In the genomic region with DNA sequence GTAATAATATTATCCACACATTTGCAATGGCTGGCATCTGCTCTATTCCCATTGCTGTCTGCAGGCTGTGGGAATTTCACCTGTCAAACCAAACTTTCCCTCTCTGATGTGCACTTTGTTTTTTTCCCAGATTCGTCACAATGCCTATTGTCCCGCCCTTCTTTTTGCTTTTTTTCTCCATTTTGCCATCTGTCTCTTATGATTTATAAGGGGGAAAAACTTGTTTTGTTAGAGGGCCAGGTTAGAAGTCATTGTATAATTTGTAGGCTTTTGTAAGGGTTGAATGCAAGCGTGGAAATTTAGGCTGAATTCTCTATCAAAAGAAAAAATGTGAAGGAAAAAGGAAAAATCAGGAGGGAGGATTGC, we compare ENCODE assay signal across 17 mouse cellular contexts. TPM values are rescaled to one million over a fixed set of nuclear protein-coding genes. Genes with fewer than 3 reads are reported as not detected.
DNase-seq lines count a peak whose midpoint lies in the region; ATAC-seq lines count a peak whose summit lies in the region.
"Had no signal": no experiment of that assay in that cellular context is flagged by ENCODE, and none has a peak within 500 bp of the region (broad histone marks: within the 10 kb centered on the region; RNA-seq: fewer than 3 reads in every experiment).

No protein-coding gene starts in this region.

- peak; percentile 41 for DNase-seq in forebrain, embryonic 11.5 days (ENCODE audit: low spot score)
- DNase-seq in gastrocnemius, postnatal 14 days = no peak
- no peak for DNase-seq in left cerebral cortex, adult 9 months (ENCODE audit: low spot score in 2 of 2)
- no peak for DNase-seq in embryo, embryonic 10 days (ENCODE audit: low spot score)
- DNase-seq: adrenal gland, postnatal 14 days; cerebellum, adult 2 months; liver, postnatal 0 days; right cerebral cortex, postnatal 25 days had no signal

- peak overlapping the region; percentile 75 for H3K9ac ChIP-seq in forebrain, embryonic 11.5 days (ENCODE audit: low read length)
- peak overlapping the region; percentile 61 for H3K9ac ChIP-seq in forebrain, embryonic 15.5 days (replicated peaks)
- no peak overlapping the region for H3K9ac ChIP-seq in hindbrain, embryonic 16.5 days (ENCODE audit: low read depth, low read length)
- no peak overlapping the region for H3K9ac ChIP-seq in neural tube, embryonic 12.5 days
- H3K9ac ChIP-seq: liver, postnatal 0 days had no signal

- no peaks in the 10 kb centered on the region for H3K36me3 ChIP-seq in forebrain, embryonic 11.5 days (ENCODE audit: control insufficient read depth, insufficient read depth, low read length)
- H3K36me3 ChIP-seq in forebrain, embryonic 15.5 days = no peaks in the 10 kb centered on the region
- H3K36me3 ChIP-seq in hindbrain, embryonic 16.5 days (ENCODE audit: control insufficient read depth, insufficient read depth, low read length) = no peaks in the 10 kb centered on the region
- no peaks in the 10 kb centered on the region for H3K36me3 ChIP-seq in neural tube, embryonic 12.5 days

- peaks cover 13% of the 10 kb centered on the region for H3K4me1 ChIP-seq in forebrain, embryonic 11.5 days (replicated peaks; ENCODE audit: control insufficient read depth, insufficient read depth, low read length)
- peaks cover 48% of the 10 kb centered on the region for H3K4me1 ChIP-seq in forebrain, embryonic 15.5 days
- H3K4me1 ChIP-seq in hindbrain, embryonic 16.5 days (ENCODE audit: control insufficient read depth, insufficient read depth, low read depth, low read length) = peaks cover 21% of the 10 kb centered on the region
- peaks cover 23% of the 10 kb centered on the region for H3K4me1 ChIP-seq in neural tube, embryonic 12.5 days

- H3K4me3 ChIP-seq in forebrain, embryonic 11.5 days (ENCODE audit: low read depth, low read length) = peak overlapping the region; percentile 53
- H3K4me3 ChIP-seq in forebrain, embryonic 15.5 days = peak overlapping the region; percentile 64
- no peak overlapping the region; the same call in 1 of the 2 replicates for H3K4me3 ChIP-seq in hindbrain, embryonic 16.5 days (ENCODE audit: low read length)
- peak overlapping the region; percentile 54; the same call in 1 of the 2 replicates for H3K4me3 ChIP-seq in neural tube, embryonic 12.5 days
- H3K4me3 ChIP-seq: myocyte had no signal

- H3K27me3 ChIP-seq in forebrain, embryonic 11.5 days (ENCODE audit: control insufficient read depth, insufficient read depth, low read length) = peaks cover 78% of the 10 kb centered on the region
- H3K27me3 ChIP-seq in forebrain, embryonic 15.5 days = peaks cover 20% of the 10 kb centered on the region
- peaks cover 24% of the 10 kb centered on the region for H3K27me3 ChIP-seq in hindbrain, embryonic 16.5 days (replicated peaks; ENCODE audit: control insufficient read depth, insufficient read depth, low read length)
- peaks cover 67% of the 10 kb centered on the region for H3K27me3 ChIP-seq in neural tube, embryonic 12.5 days (replicated peaks)

- intact Hi-C loops in gastrocnemius, postnatal 14 days (cut with DNase I; ENCODE audit: low total_unique reads) = loop anchor here (5.0 kb wide), 1 partner anchor 312 kb away; no protein-coding TSS in a partner anchor

- H3K4me2 ChIP-seq in forebrain, embryonic 11.5 days (ENCODE audit: low read depth, low read length, severe bottlenecking) = peak overlapping the region; percentile 71; the same call in 1 of the 2 replicates
- H3K4me2 ChIP-seq in forebrain, embryonic 15.5 days (replicated peaks) = peak overlapping the region; percentile 59
- peak overlapping the region; percentile 93 for H3K4me2 ChIP-seq in hindbrain, embryonic 16.5 days (ENCODE audit: low read length)
- H3K4me2 ChIP-seq in neural tube, embryonic 12.5 days (replicated peaks) = peak overlapping the region; percentile 85

- ATAC-seq in forebrain, embryonic 11.5 days (replicated peaks; ENCODE audit: low FRiP score) = no peak
- no peak for ATAC-seq in forebrain, embryonic 15.5 days (replicated peaks)
- ATAC-seq in hindbrain, embryonic 16.5 days = no peak
- ATAC-seq in neural tube, embryonic 12.5 days (ENCODE audit: low FRiP score, low read depth) = no peak

- 6% methylated on average over 3 of the region's 3 CpGs for WGBS in forebrain, embryonic 11.5 days
- 2% methylated on average over 3 of the region's 3 CpGs for WGBS in forebrain, embryonic 15.5 days
- 1% methylated on average over 3 of the region's 3 CpGs for WGBS in hindbrain, embryonic 16.5 days
- 2% methylated on average over 3 of the region's 3 CpGs for WGBS in neural tube, embryonic 12.5 days

- H3K9me3 ChIP-seq in forebrain, embryonic 11.5 days (ENCODE audit: control insufficient read depth, low read length) = no peaks in the 10 kb centered on the region
- H3K9me3 ChIP-seq in forebrain, embryonic 15.5 days = no peaks in the 10 kb centered on the region
- no peaks in the 10 kb centered on the region for H3K9me3 ChIP-seq in hindbrain, embryonic 16.5 days (ENCODE audit: control insufficient read depth, low read length)
- no peaks in the 10 kb centered on the region for H3K9me3 ChIP-seq in neural tube, embryonic 12.5 days

- H3K27ac ChIP-seq in forebrain, embryonic 11.5 days (ENCODE audit: low read depth, low read length) = peak overlapping the region; percentile 89; the same call in 1 of the 2 replicates
- H3K27ac ChIP-seq in forebrain, embryonic 15.5 days (replicated peaks) = peak overlapping the region; percentile 91
- no peak overlapping the region for H3K27ac ChIP-seq in hindbrain, embryonic 16.5 days (ENCODE audit: low read depth, low read length)
- H3K27ac ChIP-seq in neural tube, embryonic 12.5 days = no peak overlapping the region
- H3K27ac ChIP-seq: heart, adult 2 months; kidney, postnatal 0 days; macrophage had no signal

RNA-seq across cellular contexts. Expression of gene Neurog2, which starts 2.0 kb away (rescaled TPM):
- 88.6 and 94.4 TPM in 2 replicates for polyA plus RNA-seq in forebrain, embryonic 11.5 days (2014; fragmentation: Nextera tagmentation; extraction: Ambion mirVana)
- 89.7 and 111 TPM in 2 replicates for polyA plus RNA-seq in forebrain, embryonic 15.5 days (2015; fragmentation: Nextera tagmentation; extraction: Ambion mirVana)
- 2.4 and 3.4 TPM in 2 replicates for polyA plus RNA-seq in hindbrain, embryonic 16.5 days (2015; fragmentation: Nextera tagmentation; extraction: Ambion mirVana)
- 49.6 and 55.8 TPM in 2 replicates for polyA plus RNA-seq in neural tube, embryonic 12.5 days (2016; fragmentation: Nextera tagmentation; extraction: Ambion mirVana)
- not detected for total RNA-seq in gastrocnemius, postnatal 14 days (2021)
- total RNA-seq: adrenal gland, postnatal 14 days; heart, adult 2 months had no signal
- polyA plus RNA-seq: heart, adult 2 months; heart, postnatal 0 days; intestine, embryonic 14.5 days; kidney, postnatal 0 days; liver, postnatal 0 days; macrophage; myocyte had no signal

Comparison
In these comparisons a context has a peak if more than half of its experiments do, and no peak if none do; other contexts are left out.
1. H3K27ac ChIP-seq: peak in forebrain, embryonic 11.5 days (single experiment) and forebrain, embryonic 15.5 days (single experiment); none in hindbrain, embryonic 16.5 days (single experiment) and neural tube, embryonic 12.5 days (single experiment).
2. H3K9ac ChIP-seq: peak in forebrain, embryonic 11.5 days (single experiment) and forebrain, embryonic 15.5 days (single experiment); none in hindbrain, embryonic 16.5 days (single experiment) and neural tube, embryonic 12.5 days (single experiment).
3. RNA of gene Neurog2, which starts 2.0 kb away (polyA plus RNA-seq): 88.6 to 94.4 TPM in forebrain, embryonic 11.5 days, 89.7 to 111 TPM in forebrain, embryonic 15.5 days and 49.6 to 55.8 TPM in neural tube, embryonic 12.5 days; 2.4 to 3.4 TPM in hindbrain, embryonic 16.5 days; every median in the first group is over 10 times any median in the second.
4. Peak in every context shown above with its lines, with median percentiles within 50 percentile points of each other: H3K4me2 ChIP-seq.